Mouse (Mus musculus) intestine, embryonic 16.5 days (tissue): ENCODE data around the gene 6430628N08Rik. TPM values are rescaled to one million over a fixed set of nuclear protein-coding genes. Genes with fewer than 3 reads are reported as not detected.

Experiments
- ATAC-seq: fragments of 200-750 bp; cut with Nextera tagmentation; 2 replicates; pipeline ENCODE4 v1.8.0; 2017; ENCODE audit warnings: moderate TSS enrichment, moderate library complexity
- H3K27ac ChIP-seq: fragments of 300-500 bp; sonication (generic); 2 replicates; pipeline ENCODE4 v1.5.1; 2014; ENCODE audit warnings: mild to moderate bottlenecking, low read length
- H3K27me3 ChIP-seq: fragments of 300-500 bp; sonication (generic); replicated peaks from 2 replicates; pipeline ENCODE4 v1.6.1; 2014; ENCODE audit warnings: low read length, control low read depth, mixed read lengths; ENCODE audit not compliant: control insufficient read depth, insufficient read depth
- H3K36me3 ChIP-seq: fragments of 300-500 bp; sonication (generic); 2 replicates; pipeline ENCODE4 v1.6.1; 2014; ENCODE audit warnings: low read length, control low read depth; ENCODE audit not compliant: control insufficient read depth, insufficient read depth
- H3K4me1 ChIP-seq: fragments of 300-500 bp; sonication (generic); 2 replicates; pipeline ENCODE4 v1.6.1; 2014; ENCODE audit warnings: low read length, control low read depth, mixed read lengths; ENCODE audit not compliant: control insufficient read depth, insufficient read depth
- H3K4me2 ChIP-seq: fragments of 300-500 bp; sonication (generic); 2 replicates; pipeline ENCODE4 v1.6.1; 2014; ENCODE audit warnings: low read depth, low read length, control low read depth
- H3K4me3 ChIP-seq: fragments of 300-500 bp; sonication (generic); 2 replicates; pipeline ENCODE4 v1.5.1; 2014; ENCODE audit warnings: mild to moderate bottlenecking, low read length
- H3K9ac ChIP-seq: fragments of 300-500 bp; sonication (generic); 2 replicates; pipeline ENCODE4 v1.6.1; 2014; ENCODE audit warnings: low read depth, low read length
- H3K9me3 ChIP-seq: fragments of 300-500 bp; sonication (generic); 2 replicates; pipeline ENCODE4 v1.6.1; 2016; ENCODE audit warnings: low read length, control low read depth; ENCODE audit not compliant: control insufficient read depth
- WGBS: fragments of 180-500 bp; shearing (Covaris S2); extraction: QIAGEN DNeasy Blood & Tissue Kit; methylation state at CpG from one replicate; pipeline ENCODE4 v1.1.7; 2014; 5-methylcytosine and 5-hydroxymethylcytosine counted together
- polyA plus RNA-seq: library from polyadenylated mRNA; unstranded; fragments of >200 nt; fragmentation: Nextera tagmentation; extraction: Ambion mirVana; gene quantifications from 2 replicates; pipeline ENCODE4 v1.2.1, GENCODE M21; 2015

6430628N08Rik gene
- polyA plus RNA-seq, 1 experiment from 2014 or later: not detected

DNA sequence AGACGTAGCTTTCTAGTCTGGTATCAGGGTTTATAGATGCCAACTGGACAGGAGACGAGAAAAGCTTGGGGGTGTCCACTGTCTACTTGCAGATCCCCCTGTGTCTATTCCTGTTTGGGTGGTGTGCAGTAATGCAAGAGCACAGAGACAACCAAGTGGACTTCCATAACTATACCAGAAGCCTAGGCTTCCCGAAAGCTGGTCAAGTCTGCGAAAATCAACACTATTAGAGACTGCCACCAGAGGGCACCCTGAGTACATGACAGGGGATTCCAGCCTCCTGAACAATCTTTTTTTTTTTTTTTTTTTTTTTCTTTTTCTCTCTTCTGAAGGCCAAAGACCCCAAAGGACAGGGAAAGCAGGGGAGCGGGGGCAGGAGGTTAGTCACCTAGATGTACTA, 12.4 kb downstream of the 6430628N08Rik start:
- no peak overlapping the region for H3K4me2 ChIP-seq
- H3K9me3 ChIP-seq: no peaks in the 10 kb centered on the region
- no peak overlapping the region for H3K4me3 ChIP-seq
- no peak; the same call in 1 of the 2 replicates for ATAC-seq
- no peak overlapping the region for H3K27ac ChIP-seq
- H3K4me1 ChIP-seq: peaks cover 8% of the 10 kb centered on the region; the same call in 1 of the 2 replicates
- peaks cover 29% of the 10 kb centered on the region for H3K27me3 ChIP-seq
- no peak overlapping the region for H3K9ac ChIP-seq
- no peaks in the 10 kb centered on the region for H3K36me3 ChIP-seq
- WGBS: 15% methylated on average over 5 of the region's 5 CpGs

DNA sequence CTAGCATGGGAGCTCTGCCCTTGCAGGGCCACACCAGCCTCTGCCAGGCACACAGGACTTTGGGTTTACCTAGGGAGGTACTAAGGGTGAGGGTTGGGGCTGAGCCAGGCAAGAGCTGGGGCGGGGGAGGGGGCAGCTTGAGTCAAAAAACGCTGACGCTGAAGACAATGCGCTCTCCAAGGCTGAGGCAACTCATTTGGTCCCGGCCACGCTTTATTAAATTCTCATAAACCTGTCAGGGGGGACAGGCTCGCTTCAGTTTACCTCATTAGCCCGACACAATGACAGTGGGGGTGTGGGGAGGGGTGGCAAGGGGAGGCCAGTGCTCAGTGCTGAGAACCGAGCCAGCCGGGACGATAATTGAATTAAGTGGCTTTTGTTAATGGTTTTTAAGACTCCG, 13.9 kb downstream of the 6430628N08Rik start:
- H3K36me3 ChIP-seq: no peaks in the 10 kb centered on the region
- WGBS: 17% methylated on average over 12 of the region's 12 CpGs
- no peak overlapping the region for H3K9ac ChIP-seq
- H3K27me3 ChIP-seq: peaks cover 18% of the 10 kb centered on the region; the same call in 1 of the 2 replicates
- no peak overlapping the region for H3K4me2 ChIP-seq
- H3K4me1 ChIP-seq: 0 out of 2 replicates have a peak, but pooled peaks cover 4% of the 10 kb centered on the region
- no peak overlapping the region for H3K4me3 ChIP-seq
- no peak overlapping the region for H3K27ac ChIP-seq
- ATAC-seq: no peak
- no peaks in the 10 kb centered on the region for H3K9me3 ChIP-seq

DNA sequence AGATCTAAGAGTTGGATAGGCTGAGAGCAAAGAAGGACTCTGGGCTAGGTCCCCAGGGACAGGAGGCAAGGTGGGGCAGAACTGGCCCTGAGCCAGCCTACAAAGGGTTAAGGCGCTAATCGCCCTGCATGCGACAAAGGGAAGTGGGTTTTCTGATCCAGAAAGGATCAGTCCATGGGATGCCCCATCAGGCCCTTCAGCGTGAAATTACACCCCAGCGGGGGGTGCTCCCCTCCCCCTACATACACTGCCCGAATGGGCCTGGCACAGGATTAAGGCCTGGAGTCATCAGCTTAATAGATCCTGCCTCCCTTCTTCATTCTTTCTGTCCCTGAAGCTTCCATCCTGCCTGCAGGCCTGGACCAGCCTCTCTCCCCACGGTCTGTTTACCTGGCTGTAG, 15.2 kb downstream of the 6430628N08Rik start:
- H3K36me3 ChIP-seq: no peaks in the 10 kb centered on the region
- 21% methylated on average over 7 of the region's 7 CpGs for WGBS
- no peak overlapping the region for H3K9ac ChIP-seq
- no peak for ATAC-seq
- no peak overlapping the region for H3K27ac ChIP-seq
- H3K4me1 ChIP-seq: 0 out of 2 replicates have a peak, but pooled peaks cover 4% of the 10 kb centered on the region
- H3K9me3 ChIP-seq: no peaks in the 10 kb centered on the region
- 0 out of 2 replicates have a peak, but pooled peaks cover 16% of the 10 kb centered on the region for H3K27me3 ChIP-seq
- H3K4me2 ChIP-seq: no peak overlapping the region
- H3K4me3 ChIP-seq: no peak overlapping the region

DNA sequence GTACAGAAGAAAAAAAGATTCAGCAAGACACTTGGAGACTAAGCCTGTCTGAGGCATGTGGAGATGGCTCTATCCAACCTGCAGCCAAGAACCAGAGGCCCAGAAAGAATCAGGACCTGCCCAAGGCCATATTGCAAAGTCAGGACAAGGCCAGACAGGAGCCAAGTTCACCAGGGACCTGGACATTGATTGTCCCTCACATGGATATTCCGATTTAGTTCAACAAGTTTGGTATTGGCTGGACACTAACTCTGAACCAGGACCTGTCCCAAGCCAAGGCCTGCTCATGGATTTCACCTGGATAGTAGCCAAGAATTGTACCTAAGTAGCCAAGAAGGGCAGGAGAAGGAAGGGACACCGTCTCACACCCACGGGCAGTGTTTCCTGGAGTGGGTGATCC, 16.3 kb downstream of the 6430628N08Rik start:
- no peak overlapping the region for H3K9ac ChIP-seq
- H3K4me1 ChIP-seq: 0 out of 2 replicates have a peak, but pooled peaks cover 4% of the 10 kb centered on the region
- WGBS: 83% methylated on average over 3 of the region's 3 CpGs
- no peak for ATAC-seq
- H3K27ac ChIP-seq: no peak overlapping the region
- H3K4me3 ChIP-seq: no peak overlapping the region
- no peak overlapping the region for H3K4me2 ChIP-seq
- no peaks in the 10 kb centered on the region for H3K36me3 ChIP-seq
- no peaks in the 10 kb centered on the region for H3K9me3 ChIP-seq
- H3K27me3 ChIP-seq: 0 out of 2 replicates have a peak, but pooled peaks cover 16% of the 10 kb centered on the region

DNA sequence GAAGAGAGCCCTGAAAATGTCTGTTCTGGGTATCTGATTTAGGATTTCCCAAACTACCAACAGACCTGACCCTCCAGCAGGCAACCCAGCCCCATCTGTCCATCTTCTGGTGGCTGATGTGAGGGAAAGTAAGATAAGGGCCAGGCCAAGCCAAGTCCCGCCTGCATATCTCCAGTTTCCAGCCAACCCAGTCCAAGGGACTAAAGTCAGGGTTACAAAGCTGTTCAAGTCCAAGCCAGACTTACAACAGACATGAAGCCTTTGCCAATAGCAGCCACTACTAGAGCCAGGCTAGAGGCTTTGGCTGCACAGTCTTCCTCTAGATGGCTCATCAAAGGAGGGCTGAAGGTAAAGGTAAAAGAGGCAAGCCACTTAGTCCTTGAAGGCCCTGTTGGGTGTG, 17.5 kb downstream of the 6430628N08Rik start:
- Histone ChIP-seq H3K4me3 (no peak overlapping the region), H3K4me2 (no peak overlapping the region), H3K9me3 (no peaks in the 10 kb centered on the region), H3K4me1 (0 out of 2 replicates have a peak, but pooled peaks cover 4% of the 10 kb centered on the region), H3K27me3 (0 out of 2 replicates have a peak, but pooled peaks cover 13% of the 10 kb centered on the region), H3K36me3 (no peaks in the 10 kb centered on the region), H3K27ac (no peak overlapping the region), H3K9ac (no peak overlapping the region)
- 63% methylated on average over 1 of the region's 1 CpGs for WGBS
- ATAC-seq: no peak

DNA sequence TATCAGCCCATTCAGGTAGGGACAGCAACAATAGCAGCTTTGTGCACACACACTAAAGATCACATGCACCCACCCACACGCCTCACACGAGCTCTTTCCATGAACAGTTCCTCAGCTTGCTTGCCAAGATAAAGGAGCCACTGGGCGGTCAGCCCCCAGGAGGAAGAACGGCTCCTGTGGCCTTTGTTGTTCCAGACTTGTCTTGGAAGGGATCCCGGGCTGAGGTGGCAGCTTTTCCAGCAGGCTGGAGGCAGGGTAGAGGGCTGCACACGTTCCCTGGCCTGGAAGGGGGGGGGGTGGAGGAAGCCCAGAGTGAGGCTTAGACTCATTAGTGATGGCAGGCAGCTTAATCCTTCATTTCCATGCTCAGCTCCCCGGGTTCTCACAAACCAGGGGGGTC, 18.2 kb downstream of the 6430628N08Rik start:
- WGBS: 28% methylated on average over 7 of the region's 7 CpGs

DNA sequence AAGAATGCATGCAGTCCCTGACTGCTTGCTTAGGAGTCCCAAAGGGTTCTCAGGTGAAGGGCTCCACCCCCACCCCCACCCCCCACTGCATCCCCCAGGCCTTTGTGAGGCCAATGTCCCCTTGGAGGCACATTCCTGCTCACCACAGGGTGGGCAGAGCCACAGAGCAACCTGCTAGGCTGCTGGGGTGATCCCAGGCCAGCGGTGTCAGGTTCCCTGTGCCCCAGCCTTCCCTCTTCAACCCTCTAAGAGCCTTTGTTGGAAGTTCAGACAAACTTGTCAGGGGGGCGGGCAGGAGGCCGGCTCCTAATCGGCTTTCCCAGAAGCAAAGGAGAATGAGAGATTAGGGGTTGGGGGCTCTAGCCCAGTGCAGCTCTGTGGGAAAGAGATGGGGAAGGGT, 21.1 kb downstream of the 6430628N08Rik start:
- no peaks in the 10 kb centered on the region for H3K36me3 ChIP-seq
- ATAC-seq: no peak
- H3K4me2 ChIP-seq: no peak overlapping the region
- H3K9me3 ChIP-seq: no peaks in the 10 kb centered on the region
- no peak overlapping the region for H3K27ac ChIP-seq
- H3K4me3 ChIP-seq: no peak overlapping the region
- WGBS: 18% methylated on average over 4 of the region's 4 CpGs
- H3K4me1 ChIP-seq: no peaks in the 10 kb centered on the region
- no peak overlapping the region for H3K9ac ChIP-seq
- 0 out of 2 replicates have a peak, but pooled peaks cover 5% of the 10 kb centered on the region for H3K27me3 ChIP-seq

More for the DNA sequence above, 18.2 kb downstream of the 6430628N08Rik start:
- H3K4me2 ChIP-seq: no peak overlapping the region
- no peak overlapping the region for H3K9ac ChIP-seq
- no peaks in the 10 kb centered on the region for H3K9me3 ChIP-seq
- no peak for ATAC-seq
- no peak overlapping the region for H3K27ac ChIP-seq
- H3K27me3 ChIP-seq: 0 out of 2 replicates have a peak, but pooled peaks cover 13% of the 10 kb centered on the region
- no peak overlapping the region for H3K4me3 ChIP-seq
- no peaks in the 10 kb centered on the region for H3K36me3 ChIP-seq
- H3K4me1 ChIP-seq: 0 out of 2 replicates have a peak, but pooled peaks cover 4% of the 10 kb centered on the region

DNA sequence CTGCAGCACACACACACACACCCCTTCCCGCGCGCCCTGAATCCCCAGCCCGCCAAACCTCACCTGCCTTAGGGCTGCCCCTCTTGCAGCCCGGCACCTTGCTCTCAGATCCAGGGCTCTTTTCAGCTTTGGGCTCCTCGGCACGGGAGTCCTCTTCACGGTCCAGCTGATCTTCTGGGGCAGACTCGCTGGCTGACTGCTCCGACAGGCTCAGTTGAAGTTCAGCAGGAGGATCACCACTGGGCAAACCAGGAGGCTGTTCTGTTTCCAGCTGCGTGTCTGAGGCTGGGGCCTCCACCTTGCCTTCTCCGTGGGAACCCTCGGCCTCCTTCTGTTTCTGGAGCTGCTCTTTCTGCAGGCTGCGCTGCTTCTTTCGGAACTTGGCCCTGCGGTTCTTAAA, 29.4 kb downstream of the 6430628N08Rik start:
- no peaks in the 10 kb centered on the region for H3K9me3 ChIP-seq
- H3K27me3 ChIP-seq: peaks cover 11% of the 10 kb centered on the region
- H3K27ac ChIP-seq: no peak overlapping the region
- ATAC-seq: no peak
- H3K4me3 ChIP-seq: no peak overlapping the region
- no peaks in the 10 kb centered on the region for H3K4me1 ChIP-seq
- 79% methylated on average over 16 of the region's 16 CpGs for WGBS
- no peak overlapping the region for H3K9ac ChIP-seq
- no peak overlapping the region for H3K4me2 ChIP-seq
- no peaks in the 10 kb centered on the region for H3K36me3 ChIP-seq

DNA sequence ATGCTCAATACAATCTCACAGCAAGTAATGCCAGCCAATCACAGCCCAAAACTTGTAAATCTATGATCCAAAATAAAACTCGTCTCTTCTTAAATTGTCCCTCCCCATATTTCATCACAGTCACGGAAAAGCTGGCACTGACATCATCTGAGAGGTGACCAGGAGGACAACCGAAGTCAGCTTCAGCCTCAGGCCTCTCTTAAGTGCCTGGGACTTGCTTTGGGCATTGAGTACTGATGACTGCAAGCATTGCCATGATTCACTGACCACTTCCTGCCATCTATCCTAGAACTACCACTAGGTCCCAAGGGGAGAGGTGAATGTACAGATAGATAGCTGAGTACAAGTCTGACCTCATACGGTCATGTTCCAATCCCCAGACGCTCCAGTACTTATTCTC, 32.2 kb downstream of the 6430628N08Rik start:
- WGBS: 78% methylated on average over 5 of the region's 5 CpGs
- no peak for ATAC-seq
- peaks cover 10% of the 10 kb centered on the region for H3K27me3 ChIP-seq

More for the DNA sequence above, 32.2 kb downstream of the 6430628N08Rik start:
- no peak overlapping the region for H3K9ac ChIP-seq
- H3K4me2 ChIP-seq: no peak overlapping the region
- H3K27ac ChIP-seq: no peak overlapping the region
- H3K36me3 ChIP-seq: no peaks in the 10 kb centered on the region
- no peak overlapping the region for H3K4me3 ChIP-seq
- no peaks in the 10 kb centered on the region for H3K4me1 ChIP-seq
- no peaks in the 10 kb centered on the region for H3K9me3 ChIP-seq
